Mouse (Mus musculus): ENCODE measurements around the gene Krt6a. TPM values are rescaled to one million over a fixed set of nuclear protein-coding genes. Genes with fewer than 3 reads are reported as not detected.

Gene Krt6a
- polyA plus RNA-seq, 1 experiment, result 2.3 TPM

DNA sequence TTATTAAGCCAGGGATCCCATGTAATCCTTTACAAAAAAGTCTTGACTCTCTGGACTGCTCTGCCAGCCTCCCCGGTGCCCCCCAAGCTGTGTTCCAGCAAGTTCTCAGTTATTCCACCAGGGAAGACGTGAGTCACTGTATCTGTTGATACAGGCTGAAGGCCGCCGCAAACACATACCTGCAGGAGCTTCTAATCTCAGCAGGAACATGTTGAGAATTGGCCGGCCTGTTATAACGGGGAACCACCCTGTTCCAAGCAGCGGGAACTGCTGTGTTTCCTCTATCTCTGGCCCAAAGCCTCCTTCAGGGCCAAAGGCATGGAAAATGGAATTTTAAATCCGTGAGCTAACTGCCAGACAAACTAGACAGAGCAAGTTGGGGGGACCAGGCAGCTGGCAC is 19.6 kb upstream of the Krt6a start:
- Histone ChIP-seq H3K27me3 (ENCODE audit: control insufficient read depth, insufficient read depth, low read length) (no peaks in the 10 kb centered on the region), H3K4me1 (replicated peaks; ENCODE audit: control insufficient read depth, insufficient read depth, low read length) (no peaks in the 10 kb centered on the region), H3K36me3 (ENCODE audit: control insufficient read depth, insufficient read depth, low read length) (no peaks in the 10 kb centered on the region), H3K27ac (ENCODE audit: control insufficient read depth, insufficient read depth, low read length) (no peak overlapping the region), H3K4me3 (ENCODE audit: control insufficient read depth, insufficient read depth, low read length) (no peak overlapping the region)
- 80% methylated on average over 8 of the region's 8 CpGs for WGBS
- no peak for DNase-seq
- TF ChIP-seq POLR2A (IDR thresholded peaks at IDR 0.05; ENCODE audit: control insufficient read depth, extremely low read depth, insufficient read depth, low read length, poor library complexity) (no peak), CTCF (IDR thresholded peaks at IDR 0.05; ENCODE audit: borderline replicate concordance, control insufficient read depth, extremely low read depth, insufficient read depth, low read length, poor library complexity) (no peak)

DNA sequence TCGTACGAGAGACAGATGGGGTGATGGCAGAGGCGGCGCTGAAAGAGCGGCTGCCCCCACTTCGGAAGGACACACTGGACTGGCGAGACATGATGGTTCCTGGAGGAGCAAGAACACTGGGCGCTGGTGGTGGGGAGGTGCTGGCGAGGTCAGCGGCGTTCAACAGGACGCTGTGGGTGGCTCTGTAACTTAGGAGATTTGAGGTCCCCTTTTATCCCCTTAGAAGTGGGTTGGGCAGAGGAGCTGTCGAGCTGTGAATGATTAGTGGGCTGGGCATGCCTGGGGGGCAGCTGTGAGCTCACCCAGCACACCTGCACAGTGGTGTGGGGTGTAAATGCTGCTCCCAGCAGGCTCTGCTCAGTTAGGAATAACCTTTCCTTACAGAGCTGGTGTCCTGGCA is 18.6 kb upstream of the Krt6a start, which contains the start of gene Krt5:
Krt5 (minus strand) TSS at position 179 of the 400 bp plus-strand sequence.
- Histone ChIP-seq H3K27ac (ENCODE audit: control insufficient read depth, insufficient read depth, low read length) (no peak within 1 kb of the TSS), H3K36me3 (ENCODE audit: control insufficient read depth, insufficient read depth, low read length) (no peaks in the 10 kb centered on the region), H3K4me3 (ENCODE audit: control insufficient read depth, insufficient read depth, low read length) (no peak within 1 kb of the TSS), H3K27me3 (ENCODE audit: control insufficient read depth, insufficient read depth, low read length) (no peaks in the 10 kb centered on the region), H3K4me1 (replicated peaks; ENCODE audit: control insufficient read depth, insufficient read depth, low read length) (no peaks in the 10 kb centered on the region)
- no peak for DNase-seq
- 75% methylated on average over 13 of the region's 13 CpGs for WGBS
- TF ChIP-seq POLR2A (IDR thresholded peaks at IDR 0.05; ENCODE audit: control insufficient read depth, extremely low read depth, insufficient read depth, low read length, poor library complexity) (no peak), CTCF (IDR thresholded peaks at IDR 0.05; ENCODE audit: borderline replicate concordance, control insufficient read depth, extremely low read depth, insufficient read depth, low read length, poor library complexity) (no peak)

DNA sequence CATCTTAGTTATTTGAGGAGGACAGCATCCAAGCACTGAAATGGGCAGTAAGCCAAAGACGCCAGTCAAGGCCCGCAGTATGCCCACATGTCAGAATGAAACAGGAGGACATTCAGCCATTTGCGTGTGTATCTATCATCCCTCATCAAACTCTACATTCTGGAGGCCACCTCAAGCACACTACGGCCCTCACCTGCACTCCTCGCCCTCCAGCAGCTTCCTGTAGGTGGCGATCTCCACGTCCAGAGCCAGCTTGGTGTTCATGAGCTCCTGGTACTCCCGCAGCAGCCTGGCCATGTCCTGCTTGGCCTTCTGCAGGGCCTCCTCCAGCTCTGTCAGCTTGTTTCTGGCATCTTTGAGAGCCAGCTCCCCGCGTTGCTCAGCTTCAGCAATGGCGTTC is 14.6 kb upstream of the Krt6a start:
- no peak overlapping the region for H3K27ac ChIP-seq (ENCODE audit: control insufficient read depth, insufficient read depth, low read length)
- no peaks in the 10 kb centered on the region for H3K36me3 ChIP-seq (ENCODE audit: control insufficient read depth, insufficient read depth, low read length)
- 67% methylated on average over 11 of the region's 11 CpGs for WGBS
- DNase-seq, result no peak
- no peaks in the 10 kb centered on the region for H3K27me3 ChIP-seq (ENCODE audit: control insufficient read depth, insufficient read depth, low read length)
- H3K4me1 ChIP-seq (replicated peaks; ENCODE audit: control insufficient read depth, insufficient read depth, low read length), result no peaks in the 10 kb centered on the region
- no peak for TF ChIP-seq CTCF (IDR thresholded peaks at IDR 0.05; ENCODE audit: borderline replicate concordance, control insufficient read depth, extremely low read depth, insufficient read depth, low read length, poor library complexity)
- no peak for TF ChIP-seq POLR2A (IDR thresholded peaks at IDR 0.05; ENCODE audit: control insufficient read depth, extremely low read depth, insufficient read depth, low read length, poor library complexity)
- no peak overlapping the region for H3K4me3 ChIP-seq (ENCODE audit: control insufficient read depth, insufficient read depth, low read length)

DNA sequence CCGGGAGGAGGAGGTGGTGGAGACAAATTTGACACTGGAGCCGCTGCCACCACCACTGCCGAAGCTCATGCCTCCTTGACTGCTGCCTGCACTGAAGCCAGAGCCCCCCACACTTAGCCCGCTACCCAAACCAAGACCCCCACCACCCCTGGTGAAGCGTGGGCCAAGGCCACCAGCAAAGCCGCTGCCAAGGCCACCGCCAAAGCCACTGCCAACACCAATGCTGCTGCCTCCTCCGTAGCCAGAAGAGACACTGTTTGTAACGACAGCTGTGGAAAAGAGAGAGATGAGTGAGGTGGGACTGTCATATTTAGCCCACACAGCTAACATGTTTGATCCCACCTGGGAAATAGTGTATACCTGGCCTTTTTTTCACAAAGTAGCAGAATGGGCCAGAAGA is 13.3 kb upstream of the Krt6a start:
- no peaks in the 10 kb centered on the region for H3K27me3 ChIP-seq (ENCODE audit: control insufficient read depth, insufficient read depth, low read length)
- 87% methylated on average over 9 of the region's 9 CpGs for WGBS
- H3K36me3 ChIP-seq (ENCODE audit: control insufficient read depth, insufficient read depth, low read length), result no peaks in the 10 kb centered on the region
- TF ChIP-seq POLR2A (IDR thresholded peaks at IDR 0.05; ENCODE audit: control insufficient read depth, extremely low read depth, insufficient read depth, low read length, poor library complexity), result no peak
- no peak for TF ChIP-seq CTCF (IDR thresholded peaks at IDR 0.05; ENCODE audit: borderline replicate concordance, control insufficient read depth, extremely low read depth, insufficient read depth, low read length, poor library complexity)
- H3K4me3 ChIP-seq (ENCODE audit: control insufficient read depth, insufficient read depth, low read length), result no peak overlapping the region
- no peak overlapping the region for H3K27ac ChIP-seq (ENCODE audit: control insufficient read depth, insufficient read depth, low read length)
- H3K4me1 ChIP-seq (replicated peaks; ENCODE audit: control insufficient read depth, insufficient read depth, low read length), result no peaks in the 10 kb centered on the region
- DNase-seq, result no peak

DNA sequence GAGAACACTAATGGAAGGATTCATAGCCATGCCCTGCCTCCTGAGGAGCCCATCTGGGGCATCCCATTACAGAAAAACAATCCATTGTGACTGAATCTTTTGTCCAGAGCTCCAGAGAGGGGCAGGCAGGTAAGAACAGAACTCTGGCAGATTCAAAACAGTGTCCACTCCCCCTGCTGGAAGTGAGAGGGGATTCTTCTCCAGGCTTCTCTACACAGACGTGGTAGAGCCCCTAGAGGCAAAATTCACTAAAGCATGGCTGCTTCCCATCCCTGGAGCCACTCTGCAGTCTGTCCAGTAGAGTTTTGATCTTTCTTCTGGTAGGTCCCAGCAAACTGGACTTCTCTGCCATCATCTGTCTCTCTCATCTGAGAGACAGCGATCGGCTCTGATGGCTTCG is 10.0 kb upstream of the Krt6a start:
- peak; percentile 6 for DNase-seq
- Histone ChIP-seq H3K27me3 (ENCODE audit: control insufficient read depth, insufficient read depth, low read length) (no peaks in the 10 kb centered on the region), H3K4me3 (ENCODE audit: control insufficient read depth, insufficient read depth, low read length) (no peak overlapping the region), H3K4me1 (replicated peaks; ENCODE audit: control insufficient read depth, insufficient read depth, low read length) (no peaks in the 10 kb centered on the region), H3K36me3 (ENCODE audit: control insufficient read depth, insufficient read depth, low read length) (no peaks in the 10 kb centered on the region), H3K27ac (ENCODE audit: control insufficient read depth, insufficient read depth, low read length) (no peak overlapping the region)
- TF ChIP-seq POLR2A (IDR thresholded peaks at IDR 0.05; ENCODE audit: control insufficient read depth, extremely low read depth, insufficient read depth, low read length, poor library complexity) (no peak), CTCF (IDR thresholded peaks at IDR 0.05; ENCODE audit: borderline replicate concordance, control insufficient read depth, extremely low read depth, insufficient read depth, low read length, poor library complexity) (no peak)
- WGBS, result 71% methylated on average over 4 of the region's 4 CpGs

DNA sequence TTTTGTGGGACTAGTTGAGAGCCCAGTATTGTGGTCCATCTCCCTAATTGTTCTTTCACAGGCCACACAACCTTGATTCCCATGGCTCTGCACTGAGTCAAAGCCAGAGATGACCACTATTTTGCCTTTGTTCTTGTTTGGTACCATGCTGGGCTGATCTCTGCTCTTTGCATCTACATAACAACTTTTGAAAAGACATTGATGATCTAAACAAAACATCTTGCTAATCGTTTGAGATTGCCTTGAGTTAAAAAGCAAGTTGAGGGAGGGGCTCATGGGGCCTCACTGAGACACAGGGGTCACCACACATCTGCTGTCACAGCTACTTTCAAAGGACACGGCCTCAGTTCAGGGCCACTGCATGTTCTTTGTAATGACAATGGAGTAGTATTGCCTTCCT is 8.3 kb upstream of the Krt6a start:
- H3K27me3 ChIP-seq (ENCODE audit: control insufficient read depth, insufficient read depth, low read length), result no peaks in the 10 kb centered on the region
- no peak overlapping the region for H3K4me3 ChIP-seq (ENCODE audit: control insufficient read depth, insufficient read depth, low read length)
- H3K4me1 ChIP-seq (replicated peaks; ENCODE audit: control insufficient read depth, insufficient read depth, low read length), result no peaks in the 10 kb centered on the region
- TF ChIP-seq POLR2A (IDR thresholded peaks at IDR 0.05; ENCODE audit: control insufficient read depth, extremely low read depth, insufficient read depth, low read length, poor library complexity) (no peak), CTCF (IDR thresholded peaks at IDR 0.05; ENCODE audit: borderline replicate concordance, control insufficient read depth, extremely low read depth, insufficient read depth, low read length, poor library complexity) (no peak)
- H3K36me3 ChIP-seq (ENCODE audit: control insufficient read depth, insufficient read depth, low read length), result no peaks in the 10 kb centered on the region
- DNase-seq, result no peak
- 53% methylated on average over 2 of the region's 2 CpGs for WGBS
- no peak overlapping the region for H3K27ac ChIP-seq (ENCODE audit: control insufficient read depth, insufficient read depth, low read length)

DNA sequence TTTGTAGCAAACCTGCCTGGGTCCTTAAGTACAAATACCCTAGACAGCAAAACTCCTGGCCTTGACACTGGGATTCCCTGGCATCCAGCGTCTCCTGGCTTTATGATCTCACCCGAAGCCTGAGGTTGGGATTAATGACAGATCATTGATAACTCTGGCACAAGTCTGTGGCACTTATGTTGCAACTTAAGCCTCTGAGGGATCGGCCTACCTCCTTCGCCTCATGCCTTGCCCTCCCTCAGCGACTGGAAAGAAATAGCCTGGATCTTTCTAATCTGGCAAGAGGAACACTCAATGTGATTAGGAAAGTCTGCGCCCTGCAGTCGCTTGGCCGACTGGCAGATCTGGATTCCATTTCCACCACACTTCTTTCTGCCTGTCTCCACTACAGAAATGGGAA is 5.8 kb upstream of the Krt6a start:
- H3K4me3 ChIP-seq (ENCODE audit: control insufficient read depth, insufficient read depth, low read length), result no peak overlapping the region
- no peaks in the 10 kb centered on the region for H3K4me1 ChIP-seq (replicated peaks; ENCODE audit: control insufficient read depth, insufficient read depth, low read length)
- 90% methylated on average over 8 of the region's 8 CpGs for WGBS
- H3K27me3 ChIP-seq (ENCODE audit: control insufficient read depth, insufficient read depth, low read length), result no peaks in the 10 kb centered on the region
- H3K27ac ChIP-seq (ENCODE audit: control insufficient read depth, insufficient read depth, low read length), result no peak overlapping the region
- TF ChIP-seq POLR2A (IDR thresholded peaks at IDR 0.05; ENCODE audit: control insufficient read depth, extremely low read depth, insufficient read depth, low read length, poor library complexity) (no peak), CTCF (IDR thresholded peaks at IDR 0.05; ENCODE audit: borderline replicate concordance, control insufficient read depth, extremely low read depth, insufficient read depth, low read length, poor library complexity) (no peak)
- no peaks in the 10 kb centered on the region for H3K36me3 ChIP-seq (ENCODE audit: control insufficient read depth, insufficient read depth, low read length)
- no peak for DNase-seq
